Mouse (Mus musculus) kidney, adult 2 months (tissue): ENCODE results near the gene Senp1.

Experiments
- CTCF ChIP-seq: fragments of 200-500 bp; conservative IDR thresholded peaks from 2 replicates; pipeline ENCODE4 v1.5.1; 2011; ENCODE audit warnings: low read depth, mild to moderate bottlenecking, control low read depth, low read length, moderate library complexity, mixed read lengths; ENCODE audit not compliant: insufficient read depth, insufficient read length
- POLR2A ChIP-seq: fragments of 200-500 bp; IDR thresholded peaks from one replicate; pipeline ENCODE4 v1.6.1; 2011; ENCODE audit warnings: low read depth, low read length, control low read depth

DNA sequence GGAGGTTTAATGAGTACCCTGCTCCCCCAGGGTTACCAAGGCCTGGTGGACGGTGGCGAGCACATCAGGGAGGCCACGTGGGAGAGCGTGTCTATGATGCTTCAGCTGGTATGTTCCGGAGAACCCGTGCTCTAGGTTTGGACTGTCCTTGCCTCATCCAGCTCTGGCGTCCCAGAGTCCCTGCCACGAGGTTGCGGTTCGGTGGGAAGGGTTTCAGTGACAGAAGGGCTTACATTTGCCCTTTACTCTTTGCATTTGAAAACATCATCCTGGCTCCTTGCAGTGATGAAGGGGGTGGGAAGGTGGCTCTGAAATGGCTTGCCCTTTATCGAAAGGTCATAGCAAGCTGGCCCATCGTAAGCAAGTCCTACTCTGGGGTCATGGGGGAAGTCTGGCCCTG is 25.8 kb upstream of the Senp1 start:
- no peak for TF ChIP-seq POLR2A
- no peak for TF ChIP-seq CTCF
